Mouse (Mus musculus) heart, postnatal 0 days (tissue): ENCODE results near the gene Lats1. TPM values are rescaled to one million over a fixed set of nuclear protein-coding genes. Genes with fewer than 3 reads are reported as not detected.
"Not testable (repeated sequence)": the region's sequence is repeated elsewhere in the genome, so short reads cannot be mapped to it uniquely, and the experiment has no call there.

Source experiments
- ATAC-seq: fragments of 200-750 bp; cut with Nextera tagmentation; 2 replicates; pipeline ENCODE4 v1.8.0; 2017; ENCODE audit warnings: low read depth, moderate number of reproducible peaks, moderate library complexity; ENCODE audit not compliant: insufficient read depth
- DNase-seq: peaks from one replicate; pipeline ENCODE4 v3.0.0-alpha.2; 2016; ENCODE audit warnings: low spot score
- H3K27ac ChIP-seq: fragments of 300-500 bp; sonication (generic); 2 replicates; pipeline ENCODE4 v1.5.1; 2014; ENCODE audit warnings: low read depth, mild to moderate bottlenecking
- H3K27me3 ChIP-seq: fragments of 300-500 bp; sonication (generic); 2 replicates; pipeline ENCODE4 v1.6.1; 2014; ENCODE audit warnings: low read length, mixed read lengths; ENCODE audit not compliant: control insufficient read depth, insufficient read depth
- H3K36me3 ChIP-seq: fragments of 300-500 bp; sonication (generic); replicated peaks from 2 replicates; pipeline ENCODE4 v1.6.1; 2014; ENCODE audit warnings: low read length, mixed read lengths; ENCODE audit not compliant: control insufficient read depth, insufficient read depth
- H3K4me1 ChIP-seq: fragments of 300-500 bp; sonication (generic); 2 replicates; pipeline ENCODE4 v1.6.1; 2014; ENCODE audit warnings: antibody characterized with exemption; ENCODE audit not compliant: control insufficient read depth, insufficient read depth
- H3K4me2 ChIP-seq: fragments of 300-500 bp; sonication (generic); 2 replicates; pipeline ENCODE4 v1.6.1; 2014; ENCODE audit warnings: low read depth, mild to moderate bottlenecking, low read length, moderate library complexity
- H3K4me3 ChIP-seq: fragments of 300-500 bp; sonication (generic); 2 replicates; pipeline ENCODE4 v1.5.1; 2014; ENCODE audit warnings: low read depth, low read length
- H3K9ac ChIP-seq: fragments of 300-500 bp; sonication (generic); replicated peaks from 2 replicates; pipeline ENCODE4 v1.6.1; 2014; ENCODE audit warnings: low read depth, low read length, mixed read lengths
- H3K9me3 ChIP-seq: fragments of 300-500 bp; sonication (generic); replicated peaks from 2 replicates; pipeline ENCODE4 v1.6.1; 2016; ENCODE audit warnings: low read length; ENCODE audit not compliant: control insufficient read depth
- CTCF ChIP-seq: IDR thresholded peaks from 2 replicates; pipeline ENCODE4 v1.5.1; 2016; ENCODE audit warnings: antibody characterized with exemption, control low read depth, low read depth
- EP300 ChIP-seq: IDR thresholded peaks from 2 replicates; pipeline ENCODE4 v1.6.1; 2016; ENCODE audit warnings: antibody characterized with exemption, low read depth
- WGBS: fragments of 180-500 bp; shearing (Covaris S2); extraction: QIAGEN DNeasy Blood & Tissue Kit; methylation state at CpG from one replicate; pipeline ENCODE4 v1.1.7; 2014; 5-methylcytosine and 5-hydroxymethylcytosine counted together
- polyA plus RNA-seq: library from polyadenylated mRNA; unstranded; fragments of >200 nt; fragmentation: Nextera tagmentation; extraction: Ambion mirVana; gene quantifications from 2 replicates; pipeline ENCODE4 v1.2.1, GENCODE M21; 2015
- total RNA-seq: library from RNA; depleted of rRNA; stranded (reverse); fragments of >200 nt; gene quantifications from 2 replicates; pipeline ENCODE4 v1.2.3, GENCODE M21; 2014; ENCODE audit warnings: low replicate concordance

Lats1 gene
- total and polyA plus RNA-seq, 2 experiments from 2014 or later, result 2.1 to 12.2 TPM

GRCm38 (mm10) chr10:7726501-7726812 is 45.4 kb downstream of the Lats1 start:
- H3K9me3 ChIP-seq, result no peaks in the 10 kb centered on the region
- H3K4me2 ChIP-seq, result peak overlapping the region; percentile 77
- ATAC-seq (no peak), DNase-seq (no peak)
- peak overlapping the region; percentile 82 for H3K9ac ChIP-seq
- 0% methylated on average over 8 of the region's 8 CpGs for WGBS
- H3K4me3 ChIP-seq, result peak overlapping the region; percentile 99
- H3K27me3 ChIP-seq, result no peaks in the 10 kb centered on the region
- peak overlapping the region; percentile 76; the same call in 1 of the 2 replicates for H3K27ac ChIP-seq
- TF ChIP-seq EP300 (no peak), CTCF (no peak)
- H3K36me3 ChIP-seq, result no peaks in the 10 kb centered on the region
- peaks cover 12% of the 10 kb centered on the region for H3K4me1 ChIP-seq

- Histone ChIP-seq H3K4me2 (peak overlapping the region; percentile 77), H3K4me1 (peaks cover 12% of the 10 kb centered on the region), H3K9ac (no peak overlapping the region), H3K4me3 (peak overlapping the region; percentile 22; the same call in 1 of the 2 replicates), H3K36me3 (no peaks in the 10 kb centered on the region), H3K27ac (no peak overlapping the region), H3K27me3 (no peaks in the 10 kb centered on the region), H3K9me3 (no peaks in the 10 kb centered on the region)
- no peak for TF ChIP-seq EP300
- no peak for TF ChIP-seq CTCF
- DNase-seq (no peak), ATAC-seq (no peak)
- WGBS, result 19% methylated on average over 3 of the region's 3 CpGs
Measured at GRCm38 (mm10) chr10:7727011-7727410, 46.0 kb downstream of the Lats1 start.

GRCm38 (mm10) chr10:7731582-7731981 is 50.6 kb downstream of the Lats1 start:
- Histone ChIP-seq H3K27ac (no peak overlapping the region), H3K4me2 (no peak overlapping the region), H3K36me3 (no peaks in the 10 kb centered on the region), H3K9me3 (no peaks in the 10 kb centered on the region), H3K27me3 (no peaks in the 10 kb centered on the region), H3K4me1 (peaks cover 8% of the 10 kb centered on the region; the same call in 1 of the 2 replicates), H3K9ac (no peak overlapping the region), H3K4me3 (no peak overlapping the region)
- no peak for DNase-seq
- ATAC-seq, result no peak
- TF ChIP-seq CTCF, result no peak
- TF ChIP-seq EP300, result no peak

- no peak for DNase-seq
- H3K4me2 ChIP-seq, result no peak overlapping the region
- no peak overlapping the region for H3K9ac ChIP-seq
- TF ChIP-seq CTCF (no peak), EP300 (no peak)
- no peaks in the 10 kb centered on the region for H3K27me3 ChIP-seq
- H3K4me1 ChIP-seq, result no peaks in the 10 kb centered on the region
- H3K9me3 ChIP-seq, result no peaks in the 10 kb centered on the region
- ATAC-seq, result no peak
- no peak overlapping the region for H3K4me3 ChIP-seq
- no peaks in the 10 kb centered on the region for H3K36me3 ChIP-seq
- H3K27ac ChIP-seq, result no peak overlapping the region
Measured at GRCm38 (mm10) chr10:7737122-7737521, 56.1 kb downstream of the Lats1 start.

GRCm38 (mm10) chr10:7737914-7738313 is 56.9 kb downstream of the Lats1 start:
- Histone ChIP-seq H3K4me2 (no peak overlapping the region), H3K9me3 (no peaks in the 10 kb centered on the region), H3K4me1 (no peaks in the 10 kb centered on the region), H3K4me3 (no peak overlapping the region), H3K9ac (no peak overlapping the region), H3K36me3 (peaks cover 3% of the 10 kb centered on the region), H3K27ac (no peak overlapping the region), H3K27me3 (no peaks in the 10 kb centered on the region)
- TF ChIP-seq EP300, result no peak
- TF ChIP-seq CTCF, result no peak
- no peak for DNase-seq
- ATAC-seq, result no peak
- 65% methylated on average over 3 of the region's 3 CpGs for WGBS

GRCm38 (mm10) chr10:7745528-7745927 is 64.5 kb downstream of the Lats1 start:
- not testable (repeated sequence) for ATAC-seq, H3K4me2 ChIP-seq, H3K27ac ChIP-seq, H3K9ac ChIP-seq, H3K9me3 ChIP-seq, DNase-seq, H3K27me3 ChIP-seq, H3K4me1 ChIP-seq, H3K4me3 ChIP-seq
- WGBS, result 97% methylated on average over 6 of the region's 6 CpGs
- peaks cover 49% of the 10 kb centered on the region for H3K36me3 ChIP-seq
